Mouse (Mus musculus): ENCODE results near the gene Epha7.
A peak's percentile ranks its signal among the peaks of the same experiment; 100 is the strongest.

The Epha7 gene

GRCm38 (mm10) chr4:28812691-28813289 lies at the start of gene Epha7:
TSS of gene Epha7 (plus strand) at chr4:28813131.
- DNase-seq (ENCODE audit: low spot score) = peak; percentile 95

- peak; percentile 50 for DNase-seq (ENCODE audit: low spot score)
Measured at GRCm38 (mm10) chr4:28783961-28784360, 29.0 kb upstream of the Epha7 start.

- no peak for DNase-seq (ENCODE audit: low spot score)
Measured at GRCm38 (mm10) chr4:28808800-28809199, 4.1 kb upstream of the Epha7 start.

- no peak for DNase-seq (ENCODE audit: low spot score)
Measured at GRCm38 (mm10) chr4:28809703-28810102, 3.2 kb upstream of the Epha7 start.

GRCm38 (mm10) chr4:28813551-28814475 lies 882 bp downstream of the Epha7 start:
- DNase-seq (ENCODE audit: low spot score) = peak; percentile 55

- no peak for DNase-seq (ENCODE audit: low spot score)
Measured at GRCm38 (mm10) chr4:28814476-28814815, 1.5 kb downstream of the Epha7 start.

- peak; percentile 50 for DNase-seq (ENCODE audit: low spot score)
Measured at GRCm38 (mm10) chr4:28814816-28815620, 2.1 kb downstream of the Epha7 start.

- DNase-seq (ENCODE audit: low spot score) = no peak
Measured at GRCm38 (mm10) chr4:28815621-28815920, 2.6 kb downstream of the Epha7 start.

- no peak for DNase-seq (ENCODE audit: low spot score)
Measured at GRCm38 (mm10) chr4:28823616-28824015, 10.7 kb downstream of the Epha7 start.

GRCm38 (mm10) chr4:28824616-28825015 lies 11.7 kb downstream of the Epha7 start:
- no peak for DNase-seq (ENCODE audit: low spot score)

GRCm38 (mm10) chr4:28837669-28838068 lies 24.7 kb downstream of the Epha7 start:
- no peak for DNase-seq (ENCODE audit: low spot score)

- no peak for DNase-seq (ENCODE audit: low spot score)
Measured at GRCm38 (mm10) chr4:28846311-28846710, 33.4 kb downstream of the Epha7 start.

- DNase-seq (ENCODE audit: low spot score) = no peak
Measured at GRCm38 (mm10) chr4:28850388-28850787, 37.5 kb downstream of the Epha7 start.

- no peak for DNase-seq (ENCODE audit: low spot score)
Measured at GRCm38 (mm10) chr4:28862845-28863666, 50.1 kb downstream of the Epha7 start.

- DNase-seq (ENCODE audit: low spot score) = no peak
Measured at GRCm38 (mm10) chr4:28866411-28866810, 53.5 kb downstream of the Epha7 start.

- no peak for DNase-seq (ENCODE audit: low spot score)
Measured at GRCm38 (mm10) chr4:28871615-28872014, 58.7 kb downstream of the Epha7 start.

- DNase-seq (ENCODE audit: low spot score) = no peak
Measured at GRCm38 (mm10) chr4:28881271-28882044, 68.5 kb downstream of the Epha7 start.

- no peak for DNase-seq (ENCODE audit: low spot score)
Measured at GRCm38 (mm10) chr4:28889630-28890029, 76.7 kb downstream of the Epha7 start.

- no peak for DNase-seq (ENCODE audit: low spot score)
Measured at GRCm38 (mm10) chr4:28890102-28890501, 77.2 kb downstream of the Epha7 start.

- no peak for DNase-seq (ENCODE audit: low spot score)
Measured at GRCm38 (mm10) chr4:28895480-28895879, 82.5 kb downstream of the Epha7 start.

GRCm38 (mm10) chr4:28899373-28899772 lies 86.4 kb downstream of the Epha7 start:
- no peak for DNase-seq (ENCODE audit: low spot score)

All from yolk sac, embryonic 10.5 days (tissue).